Mouse (Mus musculus) yolk sac, embryonic 10.5 days (tissue): ENCODE results near the gene Fam219a.
A peak's percentile ranks its signal among the peaks of the same experiment; 100 is the strongest.

Source experiments
- DNase-seq: peaks from one replicate; pipeline ENCODE4 v3.0.0-alpha.2; 2017; ENCODE audit warnings: low spot score

Gene Fam219a

GRCm38 (mm10) chr4:41470684-41471383 is 98.5 kb downstream of the Fam219a start:
- DNase-seq = no peak

GRCm38 (mm10) chr4:41470051-41470683 is 99.2 kb downstream of the Fam219a start:
- DNase-seq = no peak

GRCm38 (mm10) chr4:41469199-41469598 is 100.1 kb downstream of the Fam219a start:
- no peak for DNase-seq

- peak; percentile 53 for DNase-seq
These were observed 100.8 kb downstream of the Fam219a start for GRCm38 (mm10) chr4:41468396-41469080.
